Mouse (Mus musculus) B cell, adult 2 months (primary cell): ENCODE measurements around the gene Hap1.

ENCODE experiments used
- DNase-seq, 2 experiments: peaks; one replicate each; pipeline ENCODE4 v3.0.0; 2022

Hap1 gene

DNA sequence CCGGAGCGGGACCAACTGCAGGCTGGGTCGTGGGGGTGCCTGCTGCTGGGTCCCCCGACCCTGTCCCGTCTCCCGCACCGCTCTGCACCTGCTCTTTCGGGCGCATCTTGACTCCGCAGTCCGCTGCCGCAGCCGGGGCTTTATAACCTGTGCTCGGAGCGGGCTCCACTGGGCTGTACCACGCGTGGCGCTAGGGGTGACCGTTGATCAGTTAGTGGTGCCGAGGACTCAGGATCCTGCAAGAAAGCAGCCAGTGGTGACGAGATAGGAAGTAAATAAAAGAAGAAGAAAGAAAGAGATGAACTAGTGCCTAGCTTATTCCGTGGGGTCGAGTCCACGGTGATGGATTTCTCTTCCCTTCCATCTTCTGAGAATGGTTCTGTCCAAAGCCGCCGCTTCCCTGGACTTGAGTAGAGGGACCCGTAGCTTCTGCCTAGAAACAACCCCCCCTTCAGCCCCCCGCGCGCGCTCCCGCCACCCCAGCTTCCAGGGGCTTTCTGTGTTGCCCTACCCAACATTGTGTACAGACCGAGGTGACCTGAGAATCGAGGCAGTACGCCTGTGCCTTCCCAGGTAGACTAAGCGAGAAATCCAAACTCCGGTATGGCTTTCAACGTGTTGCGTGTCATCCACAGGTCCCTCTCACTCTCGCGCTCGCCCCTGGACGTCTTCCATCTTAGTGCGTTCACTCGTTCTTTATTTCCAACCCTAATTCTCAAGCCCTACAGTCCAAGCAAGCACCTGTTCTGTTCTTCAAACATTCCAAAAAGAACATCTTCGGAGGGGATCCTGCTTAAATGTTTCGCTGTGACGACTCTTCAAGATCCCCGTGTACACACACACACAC, at the start of gene Hap1:
Gene Hap1, minus strand, starts transcription at position 157 of the 847 bp plus-strand sequence.
- peak; percentile 73 for DNase-seq

DNA sequence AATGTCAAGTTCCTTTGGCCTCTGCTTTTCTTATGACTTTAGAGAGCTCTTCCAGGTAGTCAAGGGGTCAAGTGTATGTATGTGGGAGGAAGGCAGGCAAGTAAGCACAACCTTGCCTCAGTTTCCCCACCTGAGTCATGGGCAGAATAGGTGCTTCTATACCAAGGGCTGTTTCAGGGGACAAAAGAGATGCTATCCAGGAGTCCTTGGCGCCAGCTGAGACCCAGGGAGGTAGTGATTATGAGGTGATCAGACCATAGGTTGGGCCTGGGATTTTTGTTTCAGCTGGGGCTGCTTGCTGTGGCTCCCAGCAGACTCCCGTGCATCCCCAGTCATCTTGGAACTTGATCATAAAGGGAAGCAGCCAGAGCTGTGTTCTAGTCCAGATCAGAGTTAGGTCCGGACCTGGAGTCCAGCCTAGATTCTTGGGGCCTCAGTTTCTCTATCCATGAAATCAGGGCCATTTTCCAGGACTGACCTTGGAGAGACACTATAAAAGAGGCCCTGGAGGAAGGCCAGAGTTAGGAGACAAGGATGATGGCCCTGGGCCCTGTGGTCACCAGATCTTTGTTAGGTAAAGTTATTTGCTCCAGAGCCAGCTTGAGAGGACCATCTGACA, 48.6 kb upstream of the Hap1 start:
- no peak for DNase-seq

DNA sequence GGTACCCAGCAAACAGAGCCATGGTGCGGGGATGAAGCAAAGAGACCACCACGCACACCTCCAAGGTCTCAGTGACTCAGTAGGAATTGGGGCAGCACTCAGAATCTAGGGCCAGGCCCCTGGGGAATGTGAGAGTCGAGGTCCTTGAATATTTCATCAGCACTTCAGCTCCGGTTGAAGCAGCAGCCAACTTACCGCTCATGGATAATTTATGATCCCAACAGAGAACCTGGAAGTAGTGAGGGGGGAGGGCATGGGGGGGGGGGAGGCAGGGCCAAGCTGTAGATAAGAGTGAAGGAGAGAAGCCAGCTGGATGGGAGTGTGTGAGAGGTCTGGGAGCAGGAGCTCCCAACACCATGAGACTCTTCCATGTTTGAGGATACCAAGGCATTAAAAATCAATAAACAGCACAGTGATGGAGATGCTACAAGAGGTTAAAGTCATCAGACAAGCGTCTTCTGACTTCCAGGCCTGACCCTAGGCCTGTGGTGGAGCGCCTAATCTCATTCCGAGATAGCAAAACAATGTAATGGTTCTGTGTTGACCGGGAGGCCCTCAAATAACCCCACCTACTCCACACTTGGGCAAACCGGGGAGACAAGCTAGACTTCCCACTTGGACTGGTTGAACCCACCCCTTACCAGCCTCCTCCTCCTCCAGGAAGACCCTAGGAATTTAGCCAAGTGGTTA, 47.7 kb upstream of the Hap1 start:
- no peak for DNase-seq

DNA sequence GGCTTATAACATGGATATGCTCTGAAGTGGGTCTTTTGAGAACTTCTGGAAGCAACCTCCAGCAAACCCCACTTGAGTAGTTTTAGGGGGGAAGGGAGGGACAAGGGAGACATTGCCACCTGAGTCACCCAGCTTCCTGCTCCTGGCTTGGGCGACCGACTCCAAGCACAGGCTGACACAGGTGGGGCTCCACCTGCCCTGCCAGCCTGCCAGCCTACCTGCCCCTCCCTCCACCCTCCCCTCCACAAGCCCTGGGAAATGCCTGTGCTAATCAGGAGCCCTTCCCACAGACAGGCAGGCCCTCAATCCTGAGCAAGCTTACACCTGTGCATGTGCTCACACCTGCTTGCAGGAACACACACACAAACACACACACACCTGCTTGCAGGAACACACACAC, 46.8 kb upstream of the Hap1 start:
- no peak for DNase-seq

DNA sequence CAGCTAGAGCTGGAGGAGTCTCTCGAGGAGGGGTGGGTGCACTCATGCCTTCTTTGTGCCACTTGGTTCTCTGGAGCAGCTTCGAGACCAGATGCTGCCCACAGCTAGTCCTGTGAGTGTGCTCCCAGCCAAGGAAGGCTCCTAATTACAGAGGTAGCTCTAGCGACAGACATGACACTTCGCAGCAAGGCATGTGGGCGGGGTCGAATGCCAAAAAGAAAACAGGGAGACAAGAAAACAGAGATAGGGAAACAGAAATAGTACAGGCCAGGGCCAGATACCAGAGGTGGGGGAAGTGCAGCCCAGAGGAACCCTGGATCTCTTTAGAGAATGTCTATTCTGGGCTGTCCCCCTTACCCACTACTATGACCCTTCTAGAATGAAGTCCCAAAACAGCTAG, 46.3 kb upstream of the Hap1 start:
- no peak for DNase-seq

DNA sequence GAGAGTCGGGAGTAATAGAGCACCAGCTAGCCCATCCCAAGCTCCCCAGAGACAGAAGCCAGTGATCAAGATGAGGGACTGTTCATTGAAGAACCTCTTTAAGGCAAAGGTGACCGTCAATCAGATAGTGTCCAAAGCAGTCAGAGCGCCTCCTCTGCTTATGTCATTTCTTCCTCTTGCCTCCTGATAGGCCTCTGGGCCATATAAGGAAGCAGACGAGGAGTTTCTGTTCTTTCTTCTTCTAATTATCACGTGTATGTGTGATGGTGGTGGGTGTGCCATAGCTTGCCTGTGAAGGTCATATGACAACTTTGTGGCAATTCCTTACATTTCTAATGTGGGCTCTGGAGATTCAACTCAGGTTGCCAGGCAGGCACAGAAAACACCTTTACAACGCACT, 44.9 kb upstream of the Hap1 start:
- no peak for DNase-seq

DNA sequence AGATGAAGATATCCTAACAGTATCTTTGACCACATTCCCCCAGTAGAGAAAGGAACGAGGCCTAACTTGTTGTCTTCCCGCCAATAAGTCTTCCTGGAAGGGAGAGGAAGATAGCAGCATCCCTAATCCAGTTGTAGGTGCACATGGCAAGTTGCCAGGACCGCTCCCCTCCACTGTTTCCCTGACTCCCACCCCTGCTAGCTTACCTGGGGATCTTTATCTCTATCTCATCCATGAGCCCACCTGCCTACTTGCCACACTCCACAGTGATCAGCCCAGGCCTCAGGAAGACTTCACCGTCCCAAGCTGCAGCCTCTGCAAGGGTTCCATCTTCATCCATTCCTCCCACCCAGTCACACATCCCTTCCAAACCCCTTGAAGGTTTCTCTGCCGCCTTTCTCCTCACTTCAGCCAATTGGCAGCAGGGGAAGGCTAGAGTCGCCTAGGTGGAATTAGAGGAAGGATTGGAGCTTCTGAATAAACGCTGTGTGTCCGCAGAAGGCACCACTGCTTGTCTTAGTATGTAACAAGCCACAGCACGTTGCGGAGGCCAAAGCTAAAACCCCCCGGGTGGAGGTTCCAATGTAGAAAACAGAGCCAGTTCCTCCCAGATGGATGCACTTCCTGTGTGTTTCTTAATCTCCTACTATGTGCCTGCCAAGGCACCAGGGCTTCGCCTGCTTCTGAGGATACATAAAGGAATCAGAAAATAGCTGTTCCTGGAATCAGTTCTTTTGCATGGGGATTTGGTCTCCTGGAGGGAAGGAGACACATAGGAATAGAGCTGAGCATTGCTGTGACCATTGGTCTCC, 44.0 kb upstream of the Hap1 start:
- DNase-seq, result no peak

DNA sequence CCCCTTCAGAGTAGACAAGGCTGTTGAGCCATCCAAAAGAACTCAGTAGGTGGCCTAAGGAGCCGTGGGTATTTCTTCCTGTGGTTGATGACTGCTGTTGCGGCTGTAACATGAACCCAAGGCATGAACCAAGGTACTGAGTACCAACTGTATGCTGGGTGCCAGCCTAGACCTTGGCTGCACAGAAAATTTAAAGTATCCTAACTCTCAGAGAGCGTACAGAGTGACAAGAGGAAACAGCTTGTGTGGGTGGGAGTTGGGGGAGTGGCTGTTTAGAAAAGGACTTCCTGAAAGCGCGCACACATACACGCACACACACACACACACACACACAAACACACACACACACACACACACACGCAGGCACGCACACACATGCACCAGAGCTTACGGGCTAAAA, 43.4 kb upstream of the Hap1 start:
- DNase-seq, result peak; percentile 53 to 60

DNA sequence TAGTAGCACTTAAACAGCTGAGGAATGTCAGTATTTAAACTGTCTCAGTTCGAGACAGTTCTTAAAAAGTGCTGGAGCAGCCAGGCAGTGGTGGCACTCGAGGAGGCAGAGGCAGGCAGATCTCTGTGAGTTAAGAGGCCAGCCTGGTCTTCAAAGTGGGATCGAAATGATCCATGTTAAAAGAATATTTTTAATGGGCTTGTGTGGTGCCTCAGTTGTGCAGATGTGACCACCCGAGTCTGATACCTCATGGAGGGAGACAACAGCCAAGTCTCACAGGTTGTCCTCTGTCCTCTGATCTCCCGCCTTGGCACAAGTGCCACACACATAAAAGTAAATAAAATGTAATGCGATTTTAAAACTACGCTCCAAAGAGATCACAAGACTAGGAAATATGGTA, 42.6 kb upstream of the Hap1 start:
- DNase-seq, result no peak

DNA sequence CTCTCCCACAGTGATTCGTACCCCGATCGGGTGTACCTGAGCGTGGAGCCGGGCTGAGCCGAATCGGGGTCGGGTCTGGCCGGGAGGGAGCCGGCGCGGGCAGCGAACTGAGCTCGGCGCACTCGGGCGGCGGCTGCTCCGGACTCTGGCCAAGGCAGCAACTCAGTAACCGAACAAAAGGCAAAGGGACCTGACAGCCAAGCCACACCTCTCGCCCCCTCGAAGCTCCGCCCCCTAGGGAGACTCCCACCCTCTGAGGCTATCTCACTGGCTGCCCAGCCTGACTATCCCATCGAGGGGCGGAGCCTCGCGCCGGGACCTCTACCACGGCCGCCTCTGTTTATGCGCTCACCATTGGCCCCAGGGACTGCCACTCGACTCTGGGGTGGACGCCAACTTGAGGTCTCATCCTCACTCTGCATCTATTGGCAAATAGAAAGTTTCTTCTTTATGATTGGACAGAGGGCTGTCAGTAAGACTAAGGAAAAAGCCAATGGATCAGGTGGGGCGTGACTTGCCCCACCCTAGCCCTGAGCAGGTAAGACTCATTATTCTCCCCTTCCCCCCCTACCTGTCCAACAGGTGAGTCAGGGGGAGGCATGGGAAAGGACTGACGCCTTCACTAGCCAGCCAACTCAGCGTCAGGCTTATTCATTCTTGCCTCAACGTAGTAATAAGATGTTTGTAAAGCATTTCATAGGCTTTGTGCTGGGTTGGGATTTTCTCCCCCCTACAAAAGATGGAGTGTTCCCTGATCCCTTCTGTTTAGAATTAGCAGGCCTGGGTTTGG, 41.9 kb upstream of the Hap1 start, which contains the start of gene Jup:
Gene Jup, minus strand, starts transcription at position 164 of the 790 bp plus-strand sequence.
- DNase-seq, result peak; percentile 97 to 98

DNA sequence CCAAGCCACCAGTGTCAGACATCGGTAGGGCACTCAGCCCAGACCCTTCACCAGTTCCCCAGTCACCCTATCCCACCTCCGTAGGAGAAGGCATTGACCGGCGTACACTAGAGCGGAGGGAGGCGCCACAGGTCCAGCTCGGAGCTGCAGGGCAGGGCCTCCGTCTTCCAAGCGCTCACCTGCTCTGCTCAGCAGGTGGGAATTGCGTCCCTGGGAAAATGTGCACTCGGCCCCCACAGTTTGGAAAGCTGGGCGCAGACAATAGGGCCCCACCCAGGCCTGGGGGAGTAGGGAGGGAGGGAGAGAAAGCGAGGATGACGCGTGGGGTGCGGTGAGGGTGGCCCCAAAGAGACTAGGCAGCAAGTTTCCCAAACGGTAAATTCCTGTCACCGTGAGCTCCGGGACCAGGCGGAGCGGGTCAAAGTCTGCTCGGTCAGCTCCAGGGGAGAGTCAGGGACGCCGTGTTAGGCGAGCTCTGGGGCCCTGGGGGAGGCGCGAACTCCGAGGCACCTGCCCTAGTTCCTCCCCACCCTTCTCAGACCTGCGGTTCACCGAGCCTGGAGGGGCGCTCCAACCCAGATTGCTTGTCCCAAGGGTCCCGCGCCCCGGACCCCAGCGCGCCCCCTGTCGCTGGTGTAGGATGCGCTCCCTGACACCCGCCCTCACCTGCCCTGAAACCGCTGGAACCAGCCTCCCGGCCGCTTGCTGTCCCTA, 41.1 kb upstream of the Hap1 start:
- no peak for DNase-seq

DNA sequence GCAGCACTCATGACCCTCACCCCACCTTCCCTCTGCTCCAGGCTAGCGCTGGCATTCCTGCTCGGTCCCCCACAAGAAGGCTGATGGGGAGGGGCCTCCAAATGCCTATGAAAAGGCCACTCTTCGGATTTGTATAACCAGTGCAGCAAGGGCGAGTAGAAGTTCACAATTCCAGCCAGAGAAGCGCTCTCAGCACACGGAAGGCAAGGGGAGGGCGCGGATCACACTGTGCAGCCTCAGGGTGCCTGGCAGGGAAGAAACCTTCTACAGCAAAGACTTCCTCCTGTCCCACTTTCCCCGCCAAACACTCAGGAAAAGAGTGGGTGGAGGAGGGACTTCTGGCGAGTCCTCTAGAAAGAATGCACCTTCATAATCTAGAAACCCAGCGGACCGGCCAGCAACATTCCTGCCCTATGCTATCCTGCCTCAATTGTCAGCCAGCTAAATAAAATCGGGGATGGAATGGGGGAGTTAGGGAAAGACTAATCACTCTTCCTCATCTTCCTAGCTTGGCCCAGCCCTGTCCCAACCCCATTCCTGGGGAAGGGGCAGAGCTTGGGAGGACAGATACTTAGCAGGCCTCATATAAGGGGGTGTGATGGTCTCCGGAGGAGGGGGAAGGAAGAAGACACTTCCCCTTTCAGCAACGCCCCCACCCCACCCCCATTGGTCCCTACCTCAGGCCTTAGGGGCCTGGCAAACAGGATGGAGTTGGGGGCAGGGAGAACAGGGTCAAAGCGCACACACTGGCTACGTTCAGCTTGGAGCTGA, 40.1 kb upstream of the Hap1 start:
- no peak for DNase-seq

DNA sequence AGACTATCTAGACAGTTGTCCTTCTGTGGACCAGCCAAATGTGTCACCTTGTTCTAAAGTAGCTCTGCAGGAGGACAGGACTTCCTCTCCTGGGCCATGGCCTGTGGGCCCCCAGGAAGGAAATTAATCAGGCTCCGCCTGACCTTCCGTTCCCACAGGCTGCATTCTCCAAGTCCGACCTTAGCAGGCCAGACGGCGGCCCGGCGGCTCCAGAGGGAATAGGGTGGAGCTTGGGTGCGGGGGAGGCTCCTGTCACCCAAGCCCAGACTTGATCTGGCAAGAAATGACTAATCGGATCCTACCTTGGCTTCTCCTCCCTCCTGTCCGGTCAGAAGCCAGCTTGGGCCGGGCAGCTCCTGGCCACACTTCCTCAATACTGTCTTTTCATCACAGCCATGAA, 39.3 kb upstream of the Hap1 start:
- no peak for DNase-seq

DNA sequence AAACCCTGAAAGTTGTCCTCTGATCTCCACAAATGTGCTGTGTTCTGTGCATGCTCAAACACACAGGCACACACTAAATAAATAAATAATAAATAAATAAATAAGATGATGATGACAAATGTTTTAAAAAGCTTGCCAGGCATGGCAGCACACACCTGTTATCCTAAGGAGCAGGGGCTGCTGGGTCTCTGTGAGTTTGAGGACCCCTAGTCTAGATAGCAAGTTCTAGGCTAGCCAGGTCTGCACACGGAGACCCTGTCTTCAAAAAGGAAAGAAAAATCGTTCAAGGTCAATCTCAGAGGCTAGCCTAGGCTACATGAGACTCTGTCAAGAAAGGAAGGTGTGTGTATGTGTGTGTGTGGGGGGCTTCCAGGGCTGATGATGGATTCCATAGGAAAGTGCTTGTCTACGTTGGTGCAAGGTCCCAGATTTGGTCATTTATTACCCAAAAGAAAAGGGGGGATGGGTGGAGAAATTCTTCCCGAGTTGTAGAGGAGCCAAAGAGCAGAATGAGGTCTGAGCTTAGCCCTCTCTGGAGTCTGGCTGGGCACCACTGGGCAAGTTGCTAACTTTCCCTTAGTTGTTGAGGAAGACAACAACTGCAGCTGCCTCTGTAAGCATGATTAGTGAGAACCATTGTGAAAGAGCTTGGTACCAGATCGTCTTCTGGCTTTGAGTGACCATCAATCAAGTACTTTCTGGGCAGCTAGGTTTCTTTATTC, 38.6 kb upstream of the Hap1 start:
- DNase-seq, result no peak

DNA sequence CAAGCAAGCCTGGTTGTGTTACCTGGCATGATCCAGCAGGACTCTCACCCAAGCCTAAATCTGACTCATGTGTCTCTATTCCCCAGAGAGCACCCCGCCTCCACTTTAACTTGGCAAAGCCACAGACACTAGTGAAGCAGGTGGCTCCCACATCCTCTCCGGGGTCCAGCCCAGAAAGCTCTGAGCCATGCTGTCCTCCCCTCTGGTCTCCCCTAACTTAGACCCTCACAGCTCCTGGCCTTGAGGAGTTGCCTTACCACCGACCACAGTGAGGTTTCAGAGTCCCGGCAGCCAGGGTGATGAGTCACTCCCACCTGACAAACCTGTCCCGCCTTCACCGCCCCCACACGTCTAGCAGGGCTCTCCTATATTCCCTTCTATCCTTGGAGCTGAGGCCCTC, 37.8 kb upstream of the Hap1 start:
- peak; percentile 41 for DNase-seq

DNA sequence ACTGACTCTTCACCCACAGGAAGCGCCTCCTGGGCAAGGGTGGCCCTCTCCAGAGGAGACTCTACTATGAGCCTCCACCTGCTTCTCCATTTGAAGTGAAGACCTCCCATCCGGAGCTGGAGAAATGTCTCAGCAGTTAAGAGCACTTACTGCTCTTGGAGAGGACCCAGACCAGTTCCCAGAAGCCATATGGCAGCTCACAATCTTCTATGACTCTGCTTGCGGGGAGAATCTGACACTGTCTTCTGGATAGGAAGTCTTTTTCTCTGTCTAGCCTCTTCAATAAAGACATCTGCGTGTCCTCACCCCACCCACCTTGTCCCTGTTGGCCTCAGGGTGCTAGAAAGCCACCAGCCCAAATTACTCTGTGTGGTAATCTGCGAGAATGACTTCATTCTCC, 37.0 kb upstream of the Hap1 start:
- DNase-seq, result no peak

DNA sequence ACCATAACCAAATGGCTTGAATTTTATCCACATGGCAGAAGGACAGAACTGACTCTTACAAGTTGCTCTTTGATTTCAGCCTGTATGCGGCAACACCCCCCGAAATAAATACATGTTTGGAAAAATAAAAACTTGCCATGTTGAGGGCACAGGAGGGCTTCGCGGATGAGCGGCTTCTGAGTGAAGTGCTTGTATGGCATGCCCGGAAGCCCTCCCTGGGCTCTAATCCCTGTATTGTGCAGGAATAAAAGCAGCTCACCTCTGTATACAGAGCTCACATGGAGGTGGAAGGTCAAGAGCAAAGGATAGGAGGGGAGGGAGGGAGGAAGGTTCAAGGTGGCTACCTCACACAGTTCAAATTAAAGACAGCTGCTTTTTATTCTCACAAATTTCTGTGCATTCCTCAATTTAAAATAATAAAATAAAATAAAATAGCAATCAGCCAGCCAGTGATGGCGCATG, 36.0 kb upstream of the Hap1 start:
- no peak for DNase-seq

DNA sequence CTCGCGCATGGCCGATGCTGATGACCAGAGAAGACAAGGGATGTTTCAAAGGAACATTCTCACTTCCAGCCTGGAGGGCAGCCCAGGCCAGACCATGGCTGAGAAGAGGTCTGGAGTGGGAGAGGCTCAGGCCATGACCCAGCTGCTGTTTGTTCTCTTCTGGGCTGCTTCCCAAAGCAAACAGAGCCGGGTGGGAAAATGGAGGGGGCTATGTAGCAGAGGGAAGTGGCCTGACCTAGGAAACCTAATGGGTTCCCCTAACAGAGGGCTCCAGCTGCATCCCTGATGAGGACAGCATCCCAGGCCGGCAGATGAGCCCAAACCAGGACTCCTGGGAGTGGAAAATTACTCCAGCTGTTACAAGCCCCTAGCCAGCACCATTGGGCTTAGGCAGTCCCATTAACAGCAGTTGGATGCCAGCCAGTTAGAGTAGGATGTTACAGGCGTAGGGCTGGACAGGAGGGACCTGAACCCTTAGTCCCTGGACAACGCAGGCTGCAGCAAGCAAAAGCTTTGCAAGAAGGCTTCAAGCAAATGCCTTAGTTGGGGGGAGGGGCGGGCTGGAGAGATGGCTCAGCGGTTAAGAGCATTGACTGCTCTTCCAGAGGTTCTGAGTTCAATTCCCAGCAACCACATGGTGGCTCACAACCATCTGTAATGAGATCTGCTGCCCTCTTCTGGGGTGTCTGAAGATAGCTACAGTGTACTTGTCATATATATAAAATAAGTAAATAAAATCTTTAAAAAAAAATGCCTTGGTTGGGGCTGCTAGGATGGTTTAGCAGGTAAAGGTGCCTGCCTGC, 35.4 kb upstream of the Hap1 start:
- DNase-seq, result no peak

DNA sequence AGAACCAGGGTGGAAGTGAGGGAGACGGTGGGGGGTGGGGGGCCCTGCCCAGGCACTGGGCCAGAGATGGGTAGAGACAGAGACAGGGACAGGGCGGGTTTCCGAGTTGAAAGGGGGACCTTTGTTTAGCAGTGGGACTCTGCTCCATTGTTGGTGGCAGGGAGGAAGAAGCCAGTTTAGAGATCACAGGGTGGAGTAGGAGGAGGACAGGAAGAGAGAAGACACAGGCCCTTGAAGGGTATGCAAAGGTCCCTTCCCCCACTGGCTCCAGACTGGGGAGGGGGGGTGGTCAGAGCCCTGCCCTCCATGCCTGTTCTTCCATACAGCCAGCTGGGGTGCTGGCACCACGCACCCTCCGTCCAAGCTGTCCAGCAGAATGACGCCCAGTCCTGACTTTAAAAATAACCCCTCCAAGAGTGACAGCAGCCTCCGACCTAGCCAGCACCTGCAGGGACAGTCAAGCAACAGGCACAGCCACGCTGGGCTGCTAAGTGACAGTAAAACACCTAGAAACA, 34.1 kb upstream of the Hap1 start:
- DNase-seq, result no peak
